Mouse (Mus musculus) adrenal gland, adult (tissue): ENCODE data around the gene Atf5.
A peak's percentile ranks its signal among the peaks of the same experiment; 100 is the strongest.

Source experiments
- DNase-seq, 2 experiments: peaks; one replicate each; pipeline ENCODE4 v3.0.0; 2022 to 2023; ENCODE audit warnings: low spot score in 1 of 2; ENCODE audit not compliant: inconsistent age in 2 of 2

The Atf5 gene

GRCm38 (mm10) chr7:44816470-44817021 is at the start of gene Atf5:
Gene Atf5, minus strand, starts transcription at chr7:44816658.
- DNase-seq = peak in 1 of 2 experiments; percentile 91

- DNase-seq = peak; percentile 55 to 69
These were observed 48.4 kb upstream of the Atf5 start for GRCm38 (mm10) chr7:44864595-44865542.

- no peak for DNase-seq
These were observed 47.6 kb upstream of the Atf5 start for GRCm38 (mm10) chr7:44863982-44864494.

- DNase-seq = peak in 1 of 2 experiments; percentile 63
These were observed 46.8 kb upstream of the Atf5 start for GRCm38 (mm10) chr7:44863210-44863609.

GRCm38 (mm10) chr7:44862434-44862833 is 46.0 kb upstream of the Atf5 start:
- DNase-seq = peak; percentile 54 to 76

DNA sequence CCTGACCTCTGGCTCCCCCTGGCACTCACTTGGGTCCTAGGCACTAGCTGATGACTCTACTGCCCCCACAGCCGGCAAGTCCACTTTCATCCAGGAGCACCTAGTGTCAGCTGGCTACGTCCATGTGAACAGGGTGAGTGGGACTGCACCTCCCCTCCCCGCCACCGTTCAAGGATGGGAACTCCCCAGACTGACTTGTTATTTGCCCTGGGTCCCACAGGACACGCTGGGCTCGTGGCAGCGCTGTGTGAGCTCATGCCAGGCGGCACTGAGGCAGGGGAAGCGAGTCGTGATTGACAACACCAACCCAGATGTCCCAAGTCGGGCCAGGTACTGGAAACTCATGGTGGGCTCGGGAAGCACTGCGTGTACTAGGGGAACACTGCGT is 45.0 kb upstream of the Atf5 start:
- DNase-seq = peak; percentile 47 to 65

- peak; percentile 75 to 91 for DNase-seq
These were observed 44.3 kb upstream of the Atf5 start for GRCm38 (mm10) chr7:44860576-44861428.

DNA sequence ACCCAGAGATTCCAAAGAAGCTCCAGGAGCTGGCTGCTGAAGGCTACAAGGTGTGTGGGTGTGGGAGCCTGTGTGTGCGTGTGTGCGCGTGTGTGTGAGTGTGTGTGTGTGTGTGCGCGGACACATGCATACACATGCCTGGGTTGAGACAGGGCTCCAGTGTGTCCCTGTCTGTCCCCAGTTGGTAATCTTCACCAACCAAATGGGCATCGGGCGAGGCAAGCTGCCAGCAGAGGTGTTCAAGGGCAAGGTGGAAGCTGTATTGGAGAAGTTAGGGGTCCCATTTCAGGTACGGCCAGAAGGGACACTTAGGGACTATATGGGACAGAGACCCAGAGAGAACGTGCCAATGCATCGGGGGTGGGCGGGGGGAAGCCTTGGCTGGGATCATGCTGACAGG is 43.4 kb upstream of the Atf5 start:
- no peak for DNase-seq

GRCm38 (mm10) chr7:44857905-44858304 is 41.4 kb upstream of the Atf5 start:
- peak; percentile 62 to 83 for DNase-seq

GRCm38 (mm10) chr7:44857042-44857552 is 40.6 kb upstream of the Atf5 start, which contains the start of gene Pnkp:
Gene Pnkp, plus strand, starts transcription at chr7:44857139.
- peak; percentile 90 to 97 for DNase-seq

DNA sequence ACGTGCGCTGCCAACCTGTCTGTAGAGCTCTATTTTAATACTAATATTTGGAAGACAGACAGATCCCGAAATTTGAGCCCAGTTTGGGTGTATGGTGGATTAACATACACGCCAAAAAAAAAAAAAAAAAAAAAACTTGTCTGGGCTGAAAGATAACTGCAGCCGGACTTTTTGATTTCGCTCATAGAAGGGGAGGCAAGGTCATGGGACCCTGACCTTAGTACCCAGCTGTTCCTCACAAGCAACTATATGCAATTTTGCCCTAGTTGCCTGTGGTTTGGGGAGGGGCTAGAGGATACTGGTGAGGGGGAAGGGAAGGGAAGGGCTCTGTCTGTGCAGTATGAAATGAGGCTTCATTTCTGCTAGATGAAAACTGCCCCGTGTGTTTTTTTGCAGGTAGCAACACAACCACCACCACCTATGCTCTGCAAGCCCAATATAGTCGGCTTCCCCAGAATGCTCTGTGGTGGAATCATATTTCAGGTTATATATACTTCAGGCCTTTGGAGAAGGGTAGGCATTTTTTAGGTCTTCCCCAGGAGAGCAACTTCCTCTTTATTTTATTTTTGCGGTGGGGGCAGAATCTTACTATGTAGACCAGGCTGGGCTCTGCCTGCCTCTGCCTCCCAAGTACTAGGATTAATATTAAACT is 39.9 kb upstream of the Atf5 start:
- DNase-seq = no peak

DNA sequence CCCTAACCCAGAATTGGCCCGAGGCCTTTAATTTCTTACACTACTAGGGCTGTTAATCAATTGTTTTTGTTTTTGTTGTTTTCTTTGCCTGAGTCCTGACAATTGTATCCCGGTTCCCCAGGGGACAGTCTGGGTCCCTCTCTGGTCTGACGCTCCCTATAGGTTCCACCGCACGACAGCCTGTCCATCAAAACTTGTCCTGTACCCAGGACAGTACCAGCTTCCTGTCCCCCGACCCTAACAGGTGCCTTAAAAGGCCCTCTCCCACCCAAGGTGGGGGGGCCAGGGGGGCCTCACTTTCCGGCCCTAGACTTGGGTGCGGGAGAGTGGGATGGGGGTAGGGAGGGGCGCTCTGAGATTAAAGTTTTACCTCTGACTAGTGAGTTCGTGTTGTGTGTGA is 38.6 kb upstream of the Atf5 start:
- no peak for DNase-seq

DNA sequence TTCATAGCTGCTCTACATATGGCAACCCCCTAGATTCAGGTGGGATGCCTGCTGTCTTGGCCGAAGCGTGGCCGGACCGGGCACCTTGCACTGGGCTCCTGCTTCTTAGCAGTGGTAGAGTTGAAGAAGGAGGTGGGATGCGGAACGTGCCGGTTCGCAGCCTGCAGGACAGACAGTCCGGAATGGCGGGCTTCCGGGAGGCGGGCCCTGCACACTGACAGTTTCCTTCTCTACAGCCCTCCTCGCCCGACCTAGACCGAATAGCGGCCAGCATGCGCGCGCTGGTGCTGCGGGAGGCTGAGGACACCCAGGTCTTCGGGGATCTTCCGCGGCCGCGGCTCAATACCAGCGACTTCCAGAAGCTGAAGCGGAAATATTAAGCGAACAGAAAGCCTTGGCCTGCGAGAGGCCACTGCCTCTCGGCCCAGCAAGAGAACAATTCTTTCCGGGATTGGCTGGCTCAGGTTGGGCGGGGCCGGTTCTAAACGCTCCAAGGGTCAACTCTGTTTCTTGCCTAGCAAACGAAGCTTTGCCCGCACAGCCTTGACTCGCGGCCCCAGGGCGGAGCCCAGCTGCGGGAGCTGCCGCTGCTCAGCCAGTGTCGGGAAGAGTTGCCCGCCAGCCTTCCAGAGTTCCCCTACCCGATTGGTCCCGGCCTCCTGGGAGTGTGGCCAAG is 38.0 kb upstream of the Atf5 start:
- peak; percentile 95 to 98 for DNase-seq

DNA sequence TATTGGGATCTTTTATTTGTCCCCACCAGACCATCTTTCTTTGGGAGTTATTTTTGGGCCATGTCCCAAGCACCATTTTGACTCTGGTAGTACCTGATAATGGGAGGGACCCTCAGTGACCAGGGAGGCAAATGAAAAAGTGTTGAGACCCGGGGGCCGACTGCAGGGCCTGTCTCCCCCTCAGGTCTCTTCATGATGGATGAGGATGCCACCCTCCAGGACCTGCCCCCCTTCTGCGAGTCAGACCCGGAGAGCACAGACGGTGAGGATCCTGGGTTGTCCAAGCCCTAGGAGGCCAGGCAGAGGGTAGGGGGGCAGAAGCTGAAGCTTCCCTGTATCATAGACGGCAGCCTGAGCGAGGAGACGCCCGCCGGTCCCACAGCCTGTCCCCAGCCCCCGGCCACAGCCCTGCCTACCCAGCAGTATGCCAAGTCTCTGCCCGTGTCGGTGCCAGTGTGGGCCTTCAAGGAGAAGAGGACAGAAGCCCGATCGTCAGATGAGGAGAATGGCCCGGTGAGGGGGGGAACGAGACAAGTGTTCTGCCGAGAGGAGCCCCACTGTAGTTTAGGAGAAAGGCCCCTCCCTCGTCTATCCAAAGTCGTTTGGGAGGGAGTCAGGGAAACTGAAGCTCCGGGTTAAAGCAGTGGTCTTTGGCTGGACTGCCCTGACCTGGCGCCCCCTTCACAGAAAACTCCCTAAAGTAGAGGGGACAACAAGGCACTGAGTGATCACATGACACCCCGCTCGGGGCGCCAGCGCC is 37.3 kb upstream of the Atf5 start:
- no peak for DNase-seq

GRCm38 (mm10) chr7:44853065-44853464 is 36.6 kb upstream of the Atf5 start:
- DNase-seq = peak in 1 of 2 experiments; percentile 62

- DNase-seq = peak; percentile 55 to 56
These were observed 36.0 kb upstream of the Atf5 start for GRCm38 (mm10) chr7:44852259-44853027.

DNA sequence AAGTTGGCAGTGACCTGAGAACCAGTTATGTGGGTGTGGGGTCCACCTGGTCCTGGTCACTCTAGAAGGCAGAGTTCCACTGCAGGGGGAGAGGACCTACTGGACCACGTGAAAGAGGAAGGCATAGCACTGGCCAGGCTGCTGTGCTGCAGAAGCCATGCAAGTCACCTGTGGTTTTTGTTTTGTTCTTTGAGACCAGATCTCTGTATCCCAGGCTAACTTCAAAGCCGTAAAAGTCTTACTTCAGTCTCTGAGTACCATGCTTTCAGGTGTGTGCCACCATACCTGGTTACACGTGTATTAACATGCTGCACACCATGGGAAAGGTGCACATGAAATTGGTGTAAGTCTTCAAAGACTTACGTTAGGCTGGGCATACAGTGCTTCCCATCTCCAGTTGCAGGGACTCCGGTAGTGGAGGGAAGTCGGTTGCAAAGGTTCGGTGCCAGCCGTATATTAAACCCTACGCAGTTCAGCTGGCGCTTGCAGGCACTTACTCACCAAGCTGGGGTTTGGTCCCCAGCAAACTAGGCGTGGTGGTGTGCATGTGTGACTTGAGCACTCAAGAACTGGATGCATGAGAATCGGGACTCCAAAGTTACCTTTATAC is 35.3 kb upstream of the Atf5 start:
- DNase-seq = no peak
